Mouse (Mus musculus): ENCODE data around the gene Itpr3. TPM values are rescaled to one million over a fixed set of nuclear protein-coding genes. Genes with fewer than 3 reads are reported as not detected.

Itpr3 gene
- polyA plus RNA-seq, 1 experiment from 2014 or later = 6.1 TPM

DNA sequence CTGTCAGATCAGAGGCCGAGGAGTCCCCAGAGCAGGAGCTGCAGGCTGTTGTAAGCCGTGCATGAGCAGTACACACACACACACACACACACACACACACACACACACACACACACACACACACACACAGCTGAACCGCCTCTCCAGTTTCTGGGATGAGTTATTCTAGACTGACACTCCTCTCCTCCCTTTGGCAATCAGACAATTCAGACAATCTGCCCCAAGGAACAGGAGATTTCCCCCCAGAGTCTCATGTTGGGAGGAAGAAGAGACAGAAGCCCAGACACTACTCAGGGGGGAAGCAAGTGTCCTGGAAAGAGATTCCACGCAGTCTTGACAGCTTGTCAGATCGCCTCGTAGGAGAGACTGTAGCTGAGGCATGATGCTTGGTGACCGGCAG lies 82.2 kb downstream of the Itpr3 start:
- Histone ChIP-seq H3K4me3 (ENCODE audit: low read depth, low read length) (no peak overlapping the region), H3K4me1 (replicated peaks; ENCODE audit: control insufficient read depth, insufficient read depth, low read length) (no peaks in the 10 kb centered on the region; the same call in 1 of the 2 replicates), H3K9me3 (ENCODE audit: control insufficient read depth) (no peaks in the 10 kb centered on the region), H3K4me2 (replicated peaks; ENCODE audit: low read depth) (no peak overlapping the region), H3K9ac (ENCODE audit: low read depth, low read length) (no peak overlapping the region), H3K27ac (ENCODE audit: low read depth, low read length) (no peak overlapping the region), H3K27me3 (replicated peaks; ENCODE audit: control insufficient read depth, insufficient read depth, low read length) (no peaks in the 10 kb centered on the region), H3K36me3 (ENCODE audit: control insufficient read depth, insufficient read depth) (no peaks in the 10 kb centered on the region)
- WGBS = 56% methylated on average over 7 of the region's 7 CpGs
- TF ChIP-seq CTCF (IDR thresholded peaks at IDR 0.05; ENCODE audit: low read depth) = no peak
- no peak for ATAC-seq

- ATAC-seq = no peak
Observed at GRCm38 (mm10) chr17:27140262-27140661, 83.2 kb downstream of the Itpr3 start.

GRCm38 (mm10) chr17:27141971-27142450 lies 84.9 kb downstream of the Itpr3 start:
- no peak overlapping the region for H3K27ac ChIP-seq (ENCODE audit: low read depth, low read length)
- ATAC-seq = peak; percentile 57
- TF ChIP-seq CTCF (IDR thresholded peaks at IDR 0.05; ENCODE audit: low read depth) = no peak
- no peak overlapping the region for H3K4me3 ChIP-seq (ENCODE audit: low read depth, low read length)
- 22% methylated on average over 10 of the region's 10 CpGs for WGBS
- H3K4me1 ChIP-seq (replicated peaks; ENCODE audit: control insufficient read depth, insufficient read depth, low read length) = no peaks in the 10 kb centered on the region; the same call in 1 of the 2 replicates
- no peak overlapping the region for H3K9ac ChIP-seq (ENCODE audit: low read depth, low read length)
- no peaks in the 10 kb centered on the region for H3K9me3 ChIP-seq (ENCODE audit: control insufficient read depth)
- H3K36me3 ChIP-seq (ENCODE audit: control insufficient read depth, insufficient read depth) = no peaks in the 10 kb centered on the region
- H3K27me3 ChIP-seq (replicated peaks; ENCODE audit: control insufficient read depth, insufficient read depth, low read length) = no peaks in the 10 kb centered on the region
- 0 out of 2 replicates have a peak overlapping the region, but pooled peaks have one; percentile 9 for H3K4me2 ChIP-seq (replicated peaks; ENCODE audit: low read depth)

More at GRCm38 (mm10) chr17:27140262-27140661, 83.2 kb downstream of the Itpr3 start:
- Histone ChIP-seq H3K9me3 (ENCODE audit: control insufficient read depth) (no peaks in the 10 kb centered on the region), H3K4me3 (ENCODE audit: low read depth, low read length) (no peak overlapping the region), H3K27me3 (replicated peaks; ENCODE audit: control insufficient read depth, insufficient read depth, low read length) (no peaks in the 10 kb centered on the region), H3K4me1 (replicated peaks; ENCODE audit: control insufficient read depth, insufficient read depth, low read length) (no peaks in the 10 kb centered on the region; the same call in 1 of the 2 replicates), H3K4me2 (replicated peaks; ENCODE audit: low read depth) (no peak overlapping the region), H3K27ac (ENCODE audit: low read depth, low read length) (no peak overlapping the region), H3K9ac (ENCODE audit: low read depth, low read length) (no peak overlapping the region), H3K36me3 (ENCODE audit: control insufficient read depth, insufficient read depth) (no peaks in the 10 kb centered on the region)
- TF ChIP-seq CTCF (IDR thresholded peaks at IDR 0.05; ENCODE audit: low read depth) = no peak
- WGBS = 75% methylated on average over 9 of the region's 9 CpGs

GRCm38 (mm10) chr17:27144152-27144551 lies 87.0 kb downstream of the Itpr3 start:
- Histone ChIP-seq H3K4me3 (ENCODE audit: low read depth, low read length) (no peak overlapping the region), H3K27ac (ENCODE audit: low read depth, low read length) (no peak overlapping the region), H3K4me1 (replicated peaks; ENCODE audit: control insufficient read depth, insufficient read depth, low read length) (no peaks in the 10 kb centered on the region; the same call in 1 of the 2 replicates), H3K9ac (ENCODE audit: low read depth, low read length) (no peak overlapping the region), H3K27me3 (replicated peaks; ENCODE audit: control insufficient read depth, insufficient read depth, low read length) (no peaks in the 10 kb centered on the region), H3K4me2 (replicated peaks; ENCODE audit: low read depth) (no peak overlapping the region), H3K36me3 (ENCODE audit: control insufficient read depth, insufficient read depth) (no peaks in the 10 kb centered on the region), H3K9me3 (ENCODE audit: control insufficient read depth) (no peaks in the 10 kb centered on the region)
- no peak for ATAC-seq
- TF ChIP-seq CTCF (IDR thresholded peaks at IDR 0.05; ENCODE audit: low read depth) = no peak
- 71% methylated on average over 4 of the region's 4 CpGs for WGBS

DNA sequence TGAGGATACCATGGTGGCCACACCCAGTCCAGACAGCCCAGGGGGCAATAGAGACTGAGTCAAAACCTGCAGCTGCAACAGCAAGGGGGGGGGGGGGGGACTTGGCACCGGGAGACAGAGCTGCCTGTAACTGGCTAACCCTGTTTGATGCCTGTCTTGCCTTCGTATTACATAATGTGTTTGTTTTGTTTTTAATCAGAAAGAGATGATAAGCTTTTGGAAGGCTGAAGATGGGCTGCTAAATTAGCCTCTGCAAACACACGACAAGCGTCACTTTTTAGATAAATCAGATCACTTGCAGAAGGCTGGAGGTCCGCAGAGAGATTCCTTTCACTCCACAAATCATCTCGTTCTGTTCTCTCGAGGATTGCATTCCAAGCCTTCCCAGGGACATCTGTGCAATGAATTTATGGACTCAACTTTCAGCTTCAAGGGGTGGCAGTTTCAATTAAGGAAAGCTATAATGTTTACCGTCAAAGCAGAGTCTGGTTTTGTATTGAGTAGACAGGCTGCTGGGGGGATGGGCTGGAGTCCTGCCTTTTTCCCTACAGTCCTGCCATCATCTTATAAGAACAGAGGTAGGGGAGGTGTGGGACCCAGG lies 89.3 kb downstream of the Itpr3 start:
- no peak overlapping the region for H3K9ac ChIP-seq (ENCODE audit: low read depth, low read length)
- ATAC-seq = no peak
- H3K4me2 ChIP-seq (replicated peaks; ENCODE audit: low read depth) = no peak overlapping the region
- no peak overlapping the region for H3K27ac ChIP-seq (ENCODE audit: low read depth, low read length)
- H3K4me3 ChIP-seq (ENCODE audit: low read depth, low read length) = no peak overlapping the region
- WGBS = 12% methylated on average over 7 of the region's 8 CpGs
- no peaks in the 10 kb centered on the region for H3K36me3 ChIP-seq (ENCODE audit: control insufficient read depth, insufficient read depth)
- H3K9me3 ChIP-seq (ENCODE audit: control insufficient read depth) = no peaks in the 10 kb centered on the region
- H3K27me3 ChIP-seq (replicated peaks; ENCODE audit: control insufficient read depth, insufficient read depth, low read length) = no peaks in the 10 kb centered on the region
- H3K4me1 ChIP-seq (replicated peaks; ENCODE audit: control insufficient read depth, insufficient read depth, low read length) = no peaks in the 10 kb centered on the region; the same call in 1 of the 2 replicates
- TF ChIP-seq CTCF (IDR thresholded peaks at IDR 0.05; ENCODE audit: low read depth) = no peak

DNA sequence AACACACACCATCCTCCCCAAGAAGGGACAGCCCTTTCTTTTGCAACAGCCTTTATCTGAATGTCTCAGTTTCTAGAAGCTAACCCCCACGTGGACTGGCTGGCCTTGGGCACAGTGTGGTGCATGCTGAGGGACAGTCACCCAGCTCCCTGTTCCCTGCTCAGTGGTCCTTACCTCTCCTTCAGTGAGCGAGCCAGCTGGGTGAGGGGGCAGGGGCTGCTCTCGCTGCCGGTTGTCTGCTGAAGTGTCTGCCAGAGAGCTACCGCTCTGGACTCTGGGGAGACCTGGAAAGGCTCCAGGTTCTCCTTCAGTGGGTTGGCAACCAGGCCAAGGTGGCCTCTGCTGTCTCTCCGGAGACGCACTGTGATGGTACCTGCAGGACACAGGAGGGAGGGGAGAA lies 93.8 kb downstream of the Itpr3 start:
- Histone ChIP-seq H3K36me3 (ENCODE audit: control insufficient read depth, insufficient read depth) (no peaks in the 10 kb centered on the region), H3K4me1 (replicated peaks; ENCODE audit: control insufficient read depth, insufficient read depth, low read length) (no peaks in the 10 kb centered on the region), H3K27me3 (replicated peaks; ENCODE audit: control insufficient read depth, insufficient read depth, low read length) (no peaks in the 10 kb centered on the region), H3K27ac (ENCODE audit: low read depth, low read length) (no peak overlapping the region), H3K9me3 (ENCODE audit: control insufficient read depth) (no peaks in the 10 kb centered on the region), H3K9ac (ENCODE audit: low read depth, low read length) (no peak overlapping the region), H3K4me2 (replicated peaks; ENCODE audit: low read depth) (no peak overlapping the region), H3K4me3 (ENCODE audit: low read depth, low read length) (no peak overlapping the region)
- no peak for ATAC-seq
- WGBS = 66% methylated on average over 7 of the region's 7 CpGs
- no peak for TF ChIP-seq CTCF (IDR thresholded peaks at IDR 0.05; ENCODE audit: low read depth)

All from intestine, postnatal 0 days (tissue).